Mouse (Mus musculus) ES-E14 (cell line): Measurements from ENCODE around the gene Cers2. TPM values are rescaled to one million over a fixed set of nuclear protein-coding genes. Genes with fewer than 3 reads are reported as not detected.
A peak's percentile ranks its signal among the peaks of the same experiment; 100 is the strongest.

ENCODE experiments used
- DNase-seq: peaks from one replicate; pipeline ENCODE4 v3.0.0-alpha.2; 2013; ENCODE audit warnings: low read depth, low spot score
- H3K27ac ChIP-seq: 2 replicates; pipeline ENCODE4 v1.5.1; 2012; ENCODE audit warnings: low read depth, mild to moderate bottlenecking, low read length, moderate library complexity, mixed read lengths; ENCODE audit not compliant: poor library complexity, insufficient read depth, severe bottlenecking
- H3K36me3 ChIP-seq: 2 replicates; pipeline ENCODE4 v1.6.1; 2012; ENCODE audit warnings: mild to moderate bottlenecking, low read length, moderate library complexity, mixed read lengths; ENCODE audit not compliant: control insufficient read depth, poor library complexity, insufficient read depth, severe bottlenecking
- H3K4me1 ChIP-seq, 2 experiments: fragments of 150-350 bp in 1 of 2; sonication (generic) in 1 of 2; 2 replicates each; pipeline ENCODE4 v1.6.1; 2012; ENCODE audit warnings: low read length in 2 of 2, mild to moderate bottlenecking in 1 of 2, mixed read lengths in 1 of 2; ENCODE audit not compliant: control insufficient read depth in 2 of 2, insufficient read depth in 2 of 2, poor library complexity in 1 of 2
- H3K4me3 ChIP-seq, 2 experiments: fragments of 150-350 bp in 1 of 2; sonication (generic) in 1 of 2; 2 replicates each; pipeline ENCODE4 v1.5.1; 2012; ENCODE audit warnings: low read length in 2 of 2, low read depth in 1 of 2, mild to moderate bottlenecking in 1 of 2, mixed read lengths in 1 of 2; ENCODE audit not compliant: insufficient read depth in 1 of 2, poor library complexity in 1 of 2, severe bottlenecking in 1 of 2
- H3K9ac ChIP-seq: 2 replicates; pipeline ENCODE4 v1.6.1; 2012; ENCODE audit warnings: low read depth, mild to moderate bottlenecking, low read length, mixed read lengths; ENCODE audit not compliant: poor library complexity, insufficient read depth, severe bottlenecking
- H3K9me3 ChIP-seq: fragments of 150-350 bp; sonication (generic); 2 replicates; pipeline ENCODE4 v1.6.1; 2012; ENCODE audit warnings: low read depth, mild to moderate bottlenecking, low read length; ENCODE audit not compliant: control insufficient read depth, insufficient read depth
- CHD2 ChIP-seq: IDR thresholded peaks from 2 replicates; pipeline ENCODE4 v1.6.1; 2014; ENCODE audit warnings: mild to moderate bottlenecking, low read depth, low read length, inconsistent platforms
- HCFC1 ChIP-seq: IDR thresholded peaks from 2 replicates; pipeline ENCODE4 v1.6.1; 2012; ENCODE audit warnings: low read length, inconsistent platforms, borderline replicate concordance; ENCODE audit not compliant: insufficient read depth
- MAFK ChIP-seq: IDR thresholded peaks from 2 replicates; pipeline ENCODE4 v1.6.1; 2014; ENCODE audit warnings: mild to moderate bottlenecking, low read depth, low read length, inconsistent platforms; ENCODE audit not compliant: insufficient read depth
- ZC3H11A ChIP-seq: IDR thresholded peaks from 2 replicates; pipeline ENCODE4 v1.6.1; 2012; ENCODE audit warnings: low read depth, mild to moderate bottlenecking, inconsistent platforms, low read length, borderline replicate concordance
- ZNF384 ChIP-seq: IDR thresholded peaks from 2 replicates; pipeline ENCODE4 v1.6.1; 2012; ENCODE audit warnings: low read depth, low read length, inconsistent platforms
- in situ Hi-C, 2 experiments: fragments of 600-800 bp; cut with MboI; formaldehyde crosslinking; loops; one replicate each; pipeline ENCODE4 v1.15.1; 2025; ENCODE audit warnings: low sequenced_read_pairs in 2 of 2, inconsistent platforms in 1 of 2; ENCODE audit not compliant: unreplicated experiment in 2 of 2
- total RNA-seq: library from RNA; depleted of rRNA; stranded (reverse); fragments of 300-350 nt; gene quantifications from 2 replicates; pipeline ENCODE4 v1.2.3, GENCODE M21; 2012

The Cers2 gene
- total RNA-seq, 1 experiment, result 87.6 TPM

GRCm38 (mm10) chr3:95306244-95306643, 8.3 kb upstream of the Cers2 start:
- TF ChIP-seq ZNF384, result no peak
- TF ChIP-seq ZC3H11A, result no peak
- no peak for TF ChIP-seq HCFC1
- no peak overlapping the region for H3K4me3 ChIP-seq
- no peak overlapping the region for H3K27ac ChIP-seq
- DNase-seq, result no peak
- no peak overlapping the region for H3K9ac ChIP-seq
- in situ Hi-C loops, result no loop called here
- no peaks in the 10 kb centered on the region for H3K36me3 ChIP-seq
- H3K9me3 ChIP-seq, result peaks cover 8% of the 10 kb centered on the region; the same call in 1 of the 2 replicates
- no peaks in the 10 kb centered on the region for H3K4me1 ChIP-seq

GRCm38 (mm10) chr3:95307100-95307499, 7.5 kb upstream of the Cers2 start, which contains the start of gene Anxa9:
Anxa9 (minus strand) TSS chr3:95307176.
- Histone ChIP-seq H3K9ac (no peak within 1 kb of the TSS), H3K27ac (no peak within 1 kb of the TSS; the same call in 1 of the 2 replicates), H3K9me3 (peaks cover 8% of the 10 kb centered on the region; the same call in 1 of the 2 replicates), H3K4me1 (no peaks in the 10 kb centered on the region), H3K4me3 (no peak within 1 kb of the TSS), H3K36me3 (no peaks in the 10 kb centered on the region)
- TF ChIP-seq HCFC1 (no peak), CHD2 (no peak), ZC3H11A (no peak), ZNF384 (no peak), MAFK (no peak)
- in situ Hi-C loops, result no loop called here
- no peak for DNase-seq

GRCm38 (mm10) chr3:95310496-95310895, 4.1 kb upstream of the Cers2 start:
- H3K27ac ChIP-seq, result no peak overlapping the region
- no peak overlapping the region for H3K9ac ChIP-seq
- no peak for TF ChIP-seq MAFK
- no peak for TF ChIP-seq ZC3H11A
- no peak for TF ChIP-seq CHD2
- no peak for TF ChIP-seq HCFC1
- TF ChIP-seq ZNF384, result no peak
- H3K36me3 ChIP-seq, result no peaks in the 10 kb centered on the region
- peaks cover 8% of the 10 kb centered on the region; the same call in 1 of the 2 replicates for H3K9me3 ChIP-seq
- DNase-seq, result no peak
- in situ Hi-C loops, result no loop called here
- no peak overlapping the region for H3K4me3 ChIP-seq
- no peaks in the 10 kb centered on the region for H3K4me1 ChIP-seq

GRCm38 (mm10) chr3:95310968-95311882, 3.4 kb upstream of the Cers2 start:
- no peak overlapping the region for H3K9ac ChIP-seq
- DNase-seq, result peak; percentile 73
- no peaks in the 10 kb centered on the region for H3K36me3 ChIP-seq
- 0 out of 2 replicates have a peak, but pooled peaks have one; percentile 20 for TF ChIP-seq ZC3H11A
- TF ChIP-seq CHD2, result no peak
- TF ChIP-seq ZNF384, result no peak
- H3K27ac ChIP-seq, result no peak overlapping the region
- H3K4me3 ChIP-seq, result no peak overlapping the region
- peaks cover 0 to 3% of the 10 kb centered on the region in 2 experiments; a peak in 1 of 4 replicates for H3K4me1 ChIP-seq
- in situ Hi-C loops, result no loop called here
- H3K9me3 ChIP-seq, result peaks cover 8% of the 10 kb centered on the region; the same call in 1 of the 2 replicates
